Mouse (Mus musculus) neural tube, embryonic 14.5 days (tissue): ENCODE measurements at regions not wholly inside any gene's neighbourhood (a gene's known extent, or its start where the extent isn't known, plus 50 kb on each side); places are given as distances from the start of the nearest gene placed in this dataset.

Experiments
- ATAC-seq: fragments of 200-750 bp; cut with Nextera tagmentation; 2 replicates; pipeline ENCODE4 v1.8.0; 2017; ENCODE audit warnings: low read depth, mild to moderate bottlenecking, moderate TSS enrichment, moderate library complexity
- H3K27ac ChIP-seq: fragments of 300-500 bp; sonication (generic); 2 replicates; pipeline ENCODE4 v1.5.1; 2014; ENCODE audit warnings: low read depth, mild to moderate bottlenecking, control low read depth, low read length, moderate library complexity, mixed read lengths
- H3K27me3 ChIP-seq: fragments of 300-500 bp; sonication (generic); 2 replicates; pipeline ENCODE4 v1.6.1; 2014; ENCODE audit warnings: low read length; ENCODE audit not compliant: control insufficient read depth, insufficient read depth
- H3K36me3 ChIP-seq: fragments of 300-500 bp; sonication (generic); 2 replicates; pipeline ENCODE4 v1.6.1; 2014; ENCODE audit warnings: low read length, mixed read lengths; ENCODE audit not compliant: control insufficient read depth, insufficient read depth
- H3K4me1 ChIP-seq: fragments of 300-500 bp; sonication (generic); 2 replicates; pipeline ENCODE4 v1.6.1; 2014; ENCODE audit warnings: low read length; ENCODE audit not compliant: control insufficient read depth, insufficient read depth
- H3K4me2 ChIP-seq: fragments of 300-500 bp; sonication (generic); 2 replicates; pipeline ENCODE4 v1.6.1; 2014; ENCODE audit warnings: mild to moderate bottlenecking, low read depth, low read length, control low read depth
- H3K4me3 ChIP-seq: fragments of 300-500 bp; sonication (generic); 2 replicates; pipeline ENCODE4 v1.5.1; 2014; ENCODE audit warnings: low read depth, low read length, control low read depth, mixed read lengths
- H3K9ac ChIP-seq: fragments of 300-500 bp; sonication (generic); replicated peaks from 2 replicates; pipeline ENCODE4 v1.6.1; 2014; ENCODE audit warnings: low read depth, mild to moderate bottlenecking, control low read depth, low read length, mixed read lengths
- H3K9me3 ChIP-seq: fragments of 300-500 bp; sonication (generic); 2 replicates; pipeline ENCODE4 v1.6.1; 2016; ENCODE audit warnings: low read length; ENCODE audit not compliant: control insufficient read depth
- WGBS: fragments of 180-500 bp; shearing (Covaris S2); extraction: QIAGEN DNeasy Blood & Tissue Kit; methylation state at CpG from one replicate; pipeline ENCODE4 v1.1.7; 2014; 5-methylcytosine and 5-hydroxymethylcytosine counted together

DNA sequence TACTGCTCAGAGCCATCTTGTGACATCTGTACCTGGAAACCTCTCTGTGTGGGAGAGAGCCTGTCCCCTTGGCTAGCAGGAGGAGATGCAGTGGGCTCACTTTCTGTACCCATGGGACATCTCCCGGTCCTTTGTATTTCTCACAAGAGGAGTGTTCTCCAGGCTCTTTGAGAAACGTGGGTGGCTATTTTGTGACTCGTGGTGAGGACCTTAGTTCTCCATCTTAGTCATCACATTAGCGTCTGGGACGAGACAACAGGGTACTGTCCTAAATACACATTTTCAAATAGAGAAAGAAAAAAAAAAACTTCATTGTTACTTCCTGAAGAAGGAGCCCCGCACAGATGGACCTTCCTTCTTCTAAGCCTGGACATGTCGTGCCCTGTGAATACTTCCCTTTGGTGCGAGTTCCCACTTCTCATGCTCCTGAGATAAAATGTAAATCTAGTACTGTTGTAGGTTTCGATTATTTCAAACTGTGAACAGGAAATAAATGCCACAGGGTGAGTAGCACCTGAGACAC, 366.8 kb upstream of the Runx1 start:
- H3K9me3 ChIP-seq: no peaks in the 10 kb centered on the region
- no peak for ATAC-seq
- WGBS: 86% methylated on average over 9 of the region's 9 CpGs
- no peaks in the 10 kb centered on the region for H3K27me3 ChIP-seq
- H3K27ac ChIP-seq: no peak overlapping the region
- no peak overlapping the region for H3K4me2 ChIP-seq
- no peak overlapping the region for H3K4me3 ChIP-seq
- no peak overlapping the region for H3K9ac ChIP-seq
- H3K36me3 ChIP-seq: no peaks in the 10 kb centered on the region
- no peaks in the 10 kb centered on the region for H3K4me1 ChIP-seq

DNA sequence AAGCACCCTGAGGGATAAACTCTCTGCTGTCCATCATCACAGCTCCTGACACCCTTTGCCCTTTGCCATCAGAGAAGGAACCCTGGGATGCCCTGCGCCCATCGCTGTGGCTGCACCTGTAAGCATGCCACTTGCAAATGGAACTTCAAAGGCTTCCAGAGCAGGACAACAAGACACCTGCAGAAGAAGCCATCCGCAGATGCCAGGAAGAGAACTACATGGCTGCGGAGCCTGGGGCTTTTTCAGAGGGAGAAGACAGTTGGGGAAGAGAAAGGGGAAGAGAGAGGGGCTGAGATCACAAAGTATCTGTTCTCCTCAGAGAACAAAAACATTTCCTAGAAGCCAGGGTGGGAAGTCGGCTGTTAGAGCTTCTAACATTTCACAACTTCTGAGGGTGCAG, 365.2 kb upstream of the Runx1 start:
- Histone ChIP-seq H3K4me3 (no peak overlapping the region), H3K9me3 (no peaks in the 10 kb centered on the region), H3K4me1 (no peaks in the 10 kb centered on the region), H3K27me3 (no peaks in the 10 kb centered on the region), H3K27ac (no peak overlapping the region), H3K36me3 (no peaks in the 10 kb centered on the region), H3K4me2 (no peak overlapping the region), H3K9ac (no peak overlapping the region)
- 89% methylated on average over 5 of the region's 5 CpGs for WGBS
- ATAC-seq: no peak

GRCm38 (mm10) chr16:93190301-93190700, 364.4 kb upstream of the Runx1 start:
- Histone ChIP-seq H3K27me3 (no peaks in the 10 kb centered on the region), H3K36me3 (no peaks in the 10 kb centered on the region), H3K4me2 (no peak overlapping the region), H3K9ac (no peak overlapping the region), H3K4me3 (no peak overlapping the region), H3K9me3 (no peaks in the 10 kb centered on the region), H3K4me1 (no peaks in the 10 kb centered on the region), H3K27ac (no peak overlapping the region)
- 79% methylated on average over 3 of the region's 3 CpGs for WGBS
- ATAC-seq: no peak

DNA sequence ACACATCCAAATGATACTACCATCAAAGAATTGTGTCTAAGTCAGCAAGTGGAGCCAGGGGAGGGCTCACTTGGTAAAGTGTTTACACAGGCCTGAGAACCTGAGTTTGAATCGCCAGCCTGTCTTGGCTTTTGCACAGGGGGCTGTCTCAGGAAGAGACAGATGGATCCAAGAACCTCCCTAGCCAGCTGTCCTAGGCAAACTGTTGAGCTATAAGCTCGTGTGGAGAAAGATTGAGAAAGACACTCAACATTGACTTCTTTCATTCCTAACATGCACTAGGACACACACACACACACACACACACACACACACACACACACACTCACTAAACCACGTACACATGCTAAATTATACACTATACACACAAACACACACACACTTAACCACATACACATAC, 363.9 kb upstream of the Runx1 start:
- Histone ChIP-seq H3K9ac (no peak overlapping the region), H3K4me3 (no peak overlapping the region)
- WGBS: 76% methylated on average over 3 of the region's 3 CpGs

GRCm38 (mm10) chr16:93189412-93189811, 363.5 kb upstream of the Runx1 start:
- ATAC-seq: no peak
- Histone ChIP-seq H3K36me3 (no peaks in the 10 kb centered on the region), H3K27me3 (no peaks in the 10 kb centered on the region), H3K4me2 (no peak overlapping the region), H3K4me3 (no peak overlapping the region), H3K4me1 (no peaks in the 10 kb centered on the region), H3K27ac (no peak overlapping the region), H3K9me3 (no peaks in the 10 kb centered on the region), H3K9ac (no peak overlapping the region)
- WGBS: 87% methylated on average over 5 of the region's 5 CpGs

More for the DNA sequence above, 363.9 kb upstream of the Runx1 start:
- no peaks in the 10 kb centered on the region for H3K9me3 ChIP-seq
- no peaks in the 10 kb centered on the region for H3K27me3 ChIP-seq
- ATAC-seq: no peak
- H3K27ac ChIP-seq: no peak overlapping the region
- no peaks in the 10 kb centered on the region for H3K36me3 ChIP-seq
- H3K4me2 ChIP-seq: no peak overlapping the region
- H3K4me1 ChIP-seq: no peaks in the 10 kb centered on the region

- H3K27ac ChIP-seq: no peak overlapping the region
- WGBS: 88% methylated on average over 4 of the region's 4 CpGs
- no peak overlapping the region for H3K9ac ChIP-seq
- H3K9me3 ChIP-seq: no peaks in the 10 kb centered on the region
- no peaks in the 10 kb centered on the region for H3K27me3 ChIP-seq
- no peaks in the 10 kb centered on the region for H3K36me3 ChIP-seq
- ATAC-seq: no peak
- H3K4me1 ChIP-seq: no peaks in the 10 kb centered on the region
- H3K4me2 ChIP-seq: no peak overlapping the region
- no peak overlapping the region for H3K4me3 ChIP-seq
Measured at GRCm38 (mm10) chr16:93186554-93186953, 360.6 kb upstream of the Runx1 start.

- WGBS: 93% methylated on average over 3 of the region's 3 CpGs
- ATAC-seq: no peak
- no peak overlapping the region for H3K4me2 ChIP-seq
Measured at GRCm38 (mm10) chr16:93182656-93183055, 356.7 kb upstream of the Runx1 start.

GRCm38 (mm10) chr16:93181497-93181896, 355.5 kb upstream of the Runx1 start:
- Histone ChIP-seq H3K27ac (no peak overlapping the region), H3K4me1 (no peaks in the 10 kb centered on the region), H3K9me3 (no peaks in the 10 kb centered on the region), H3K4me3 (no peak overlapping the region), H3K27me3 (no peaks in the 10 kb centered on the region), H3K36me3 (no peaks in the 10 kb centered on the region), H3K9ac (no peak overlapping the region), H3K4me2 (no peak overlapping the region)
- WGBS: 94% methylated on average over 8 of the region's 8 CpGs
- ATAC-seq: no peak

More at GRCm38 (mm10) chr16:93182656-93183055, 356.7 kb upstream of the Runx1 start:
- Histone ChIP-seq H3K9ac (no peak overlapping the region), H3K27ac (no peak overlapping the region), H3K9me3 (no peaks in the 10 kb centered on the region), H3K4me1 (no peaks in the 10 kb centered on the region), H3K36me3 (no peaks in the 10 kb centered on the region), H3K4me3 (no peak overlapping the region), H3K27me3 (no peaks in the 10 kb centered on the region)

- no peaks in the 10 kb centered on the region for H3K27me3 ChIP-seq
- no peak overlapping the region for H3K27ac ChIP-seq
- H3K4me3 ChIP-seq: no peak overlapping the region
- WGBS: 94% methylated on average over 5 of the region's 5 CpGs
- no peak overlapping the region for H3K4me2 ChIP-seq
- H3K36me3 ChIP-seq: no peaks in the 10 kb centered on the region
- no peak for ATAC-seq
- no peaks in the 10 kb centered on the region for H3K9me3 ChIP-seq
- H3K4me1 ChIP-seq: no peaks in the 10 kb centered on the region
- no peak overlapping the region for H3K9ac ChIP-seq
Measured at GRCm38 (mm10) chr16:93180213-93180612, 354.3 kb upstream of the Runx1 start.
